ENCODE assay signal across 11 mouse cellular contexts in the genomic region with DNA sequence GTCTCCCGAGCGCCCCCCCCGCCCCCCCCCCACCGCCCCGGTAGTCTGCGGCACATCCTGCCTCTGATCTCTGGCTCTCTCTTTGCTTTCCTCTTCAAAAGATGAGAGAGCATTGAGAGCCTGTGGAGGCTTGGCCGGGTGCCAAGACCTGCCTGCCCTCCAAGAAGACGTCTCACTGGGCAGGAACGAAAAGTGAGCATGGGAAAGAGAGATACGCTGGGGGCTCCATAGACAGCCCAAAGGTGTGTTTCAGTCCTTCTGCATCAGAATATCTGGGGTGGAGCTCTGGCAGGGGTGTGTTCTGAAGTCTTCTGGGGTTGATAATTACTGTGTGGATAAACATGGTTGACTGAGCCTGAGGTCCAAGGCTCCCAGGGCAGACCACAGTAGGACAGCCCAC.
A peak's percentile ranks its signal among the peaks of the same experiment; 100 is the strongest.
DNase-seq lines count a peak whose midpoint lies in the region; ATAC-seq and TF ChIP-seq lines count a peak whose summit lies in the region.
"Had no signal": no experiment of that assay in that cellular context is flagged by ENCODE, and none has a peak within 500 bp of the region (broad histone marks: within the 10 kb centered on the region; RNA-seq: fewer than 3 reads in every experiment).

No protein-coding gene starts in this region.

- peak; percentile 41; the same call in 1 of the 2 replicates for ATAC-seq in midbrain, embryonic 13.5 days
- no peak for ATAC-seq in stomach, postnatal 0 days (ENCODE audit: low FRiP score, low TSS enrichment)

- H3K4me2 ChIP-seq in midbrain, embryonic 13.5 days (replicated peaks): no peak overlapping the region; the same call in 1 of the 2 replicates
- H3K4me2 ChIP-seq in stomach, postnatal 0 days (replicated peaks; ENCODE audit: low read depth): no peak overlapping the region
- H3K4me2 ChIP-seq: embryonic facial prominence, embryonic 13.5 days had no signal

- no peak for TF ChIP-seq EP300 in stomach, postnatal 0 days (optimal IDR thresholded peaks at IDR 0.05)

- H3K4me1 ChIP-seq in midbrain, embryonic 13.5 days (replicated peaks): peaks cover 44% of the 10 kb centered on the region
- peaks cover 30% of the 10 kb centered on the region for H3K4me1 ChIP-seq in midbrain, embryonic 10.5 days
- H3K4me1 ChIP-seq in stomach, postnatal 0 days (replicated peaks; ENCODE audit: control insufficient read depth, insufficient read depth): no peaks in the 10 kb centered on the region
- H3K4me1 ChIP-seq: embryonic facial prominence, embryonic 13.5 days had no signal

- H3K4me3 ChIP-seq in midbrain, embryonic 13.5 days (replicated peaks): no peak overlapping the region
- no peak overlapping the region for H3K4me3 ChIP-seq in midbrain, embryonic 10.5 days
- no peak overlapping the region for H3K4me3 ChIP-seq in stomach, postnatal 0 days (ENCODE audit: low read depth, low read length)
- H3K4me3 ChIP-seq: embryonic facial prominence, embryonic 13.5 days; myocyte had no signal

- 7% methylated on average over 10 of the region's 10 CpGs for WGBS in midbrain, embryonic 13.5 days
- WGBS in midbrain, embryonic 10.5 days: 37% methylated on average over 10 of the region's 10 CpGs
- 13% methylated on average over 9 of the region's 10 CpGs for WGBS in stomach, postnatal 0 days

- H3K9me3 ChIP-seq in midbrain, embryonic 13.5 days: no peaks in the 10 kb centered on the region
- no peaks in the 10 kb centered on the region; the same call in 1 of the 2 replicates for H3K9me3 ChIP-seq in midbrain, embryonic 10.5 days (replicated peaks)
- no peaks in the 10 kb centered on the region for H3K9me3 ChIP-seq in stomach, postnatal 0 days (ENCODE audit: control insufficient read depth, low read length)

- DNase-seq in adrenal gland, postnatal 36 days: peak; percentile 10 to 33
- no peak for DNase-seq in adrenal gland, postnatal 4 days (ENCODE audit: low spot score in 2 of 2)
- no peak for DNase-seq in midbrain, embryonic 10.5 days (ENCODE audit: low spot score)
- peak; percentile 64 for DNase-seq in liver
- DNase-seq in stomach, postnatal 0 days (ENCODE audit: low spot score): peak; percentile 22
- DNase-seq in cerebellum, adult 8-10 months: no peak
- DNase-seq in testis, postnatal 14 days (ENCODE audit: low spot score): no peak
- DNase-seq: heart, adult 18-20 months had no signal

- no peaks in the 10 kb centered on the region for H3K36me3 ChIP-seq in midbrain, embryonic 13.5 days
- no peaks in the 10 kb centered on the region for H3K36me3 ChIP-seq in midbrain, embryonic 10.5 days
- no peaks in the 10 kb centered on the region for H3K36me3 ChIP-seq in stomach, postnatal 0 days (ENCODE audit: control insufficient read depth, insufficient read depth, low read length)
- H3K36me3 ChIP-seq: embryonic facial prominence, embryonic 13.5 days had no signal

- H3K27ac ChIP-seq in midbrain, embryonic 13.5 days: no peak overlapping the region
- H3K27ac ChIP-seq in midbrain, embryonic 10.5 days (replicated peaks): no peak overlapping the region
- no peak overlapping the region for H3K27ac ChIP-seq in stomach, postnatal 0 days (replicated peaks)
- H3K27ac ChIP-seq: embryonic facial prominence, embryonic 13.5 days had no signal

- H3K9ac ChIP-seq in midbrain, embryonic 13.5 days (replicated peaks): no peak overlapping the region
- no peak overlapping the region for H3K9ac ChIP-seq in stomach, postnatal 0 days (ENCODE audit: low read length)
- H3K9ac ChIP-seq: embryonic facial prominence, embryonic 13.5 days had no signal

- H3K27me3 ChIP-seq in midbrain, embryonic 13.5 days: peaks cover 16% of the 10 kb centered on the region; the same call in 1 of the 2 replicates
- peaks cover 81% of the 10 kb centered on the region for H3K27me3 ChIP-seq in midbrain, embryonic 10.5 days (ENCODE audit: low read depth, poor library complexity, severe bottlenecking)
- H3K27me3 ChIP-seq in stomach, postnatal 0 days (ENCODE audit: control insufficient read depth, insufficient read depth, low read length): no peaks in the 10 kb centered on the region
- H3K27me3 ChIP-seq: embryonic facial prominence, embryonic 13.5 days had no signal

- TF ChIP-seq CTCF in stomach, postnatal 0 days (IDR thresholded peaks at IDR 0.05; ENCODE audit: low read depth): no peak

Comparison
In these comparisons a context has a peak if more than half of its experiments do, and no peak if none do; other contexts are left out.
1. DNase-seq: peak in adrenal gland, postnatal 36 days (2 of 2), liver (single experiment) and stomach, postnatal 0 days (single experiment); none in adrenal gland, postnatal 4 days (0 of 2), midbrain, embryonic 10.5 days (single experiment), cerebellum, adult 8-10 months (single experiment) and testis, postnatal 14 days (single experiment).